Mouse (Mus musculus) lung, embryonic 14.5 days (tissue): Measurements from ENCODE around the gene Serp1. TPM values are rescaled to one million over a fixed set of nuclear protein-coding genes. Genes with fewer than 3 reads are reported as not detected.
"Not testable (repeated sequence)": the region's sequence is repeated elsewhere in the genome, so short reads cannot be mapped to it uniquely, and the experiment has no call there.

Source experiments
- ATAC-seq: fragments of 200-750 bp; cut with Nextera tagmentation; 2 replicates; pipeline ENCODE4 v1.8.0; 2017; ENCODE audit warnings: mild to moderate bottlenecking, moderate TSS enrichment, moderate library complexity; ENCODE audit not compliant: insufficient read depth
- DNase-seq: peaks from one replicate; pipeline ENCODE4 v3.0.0-alpha.2; 2015
- H3K27ac ChIP-seq: fragments of 300-500 bp; sonication (generic); 2 replicates; pipeline ENCODE4 v1.5.1; 2014; ENCODE audit warnings: low read depth, mild to moderate bottlenecking, moderate library complexity
- H3K27me3 ChIP-seq: fragments of 300-500 bp; sonication (generic); 2 replicates; pipeline ENCODE4 v1.6.1; 2014; ENCODE audit warnings: low read length, control low read depth; ENCODE audit not compliant: insufficient read depth
- H3K36me3 ChIP-seq: fragments of 300-500 bp; sonication (generic); 2 replicates; pipeline ENCODE4 v1.6.1; 2014; ENCODE audit warnings: control low read depth; ENCODE audit not compliant: insufficient read depth
- H3K4me1 ChIP-seq: fragments of 300-500 bp; sonication (generic); 2 replicates; pipeline ENCODE4 v1.6.1; 2014; ENCODE audit warnings: antibody characterized with exemption, control low read depth; ENCODE audit not compliant: insufficient read depth
- H3K4me2 ChIP-seq: fragments of 300-500 bp; sonication (generic); 2 replicates; pipeline ENCODE4 v1.6.1; 2014; ENCODE audit warnings: mild to moderate bottlenecking
- H3K4me3 ChIP-seq: fragments of 300-500 bp; sonication (generic); 2 replicates; pipeline ENCODE4 v1.5.1; 2014; ENCODE audit warnings: low read depth, low read length
- H3K9ac ChIP-seq: fragments of 300-500 bp; sonication (generic); 2 replicates; pipeline ENCODE4 v1.6.1; 2014
- H3K9me3 ChIP-seq: fragments of 300-500 bp; sonication (generic); 2 replicates; pipeline ENCODE4 v1.6.1; 2016; ENCODE audit warnings: low read depth, low read length, control low read depth
- CTCF ChIP-seq: IDR thresholded peaks from 2 replicates; pipeline ENCODE4 v1.5.1; 2016; ENCODE audit warnings: antibody characterized with exemption, low read depth
- WGBS: fragments of 180-500 bp; shearing (Covaris S2); extraction: QIAGEN DNeasy Blood & Tissue Kit; methylation state at CpG from one replicate; pipeline ENCODE4 v1.1.7; 2014; 5-methylcytosine and 5-hydroxymethylcytosine counted together
- polyA plus RNA-seq: library from polyadenylated mRNA; unstranded; fragments of >200 nt; fragmentation: Nextera tagmentation; extraction: Ambion mirVana; gene quantifications from 2 replicates; pipeline ENCODE4 v1.2.1, GENCODE M21; 2014

The Serp1 gene
- polyA plus RNA-seq, 1 experiment from 2014 or later = 131 TPM

GRCm38 (mm10) chr3:58487121-58487520 lies 38.6 kb downstream of the Serp1 start:
- WGBS = 67% methylated on average over 3 of the region's 3 CpGs
- DNase-seq = peak; percentile 9
- no peak overlapping the region for H3K4me3 ChIP-seq
- no peak overlapping the region for H3K9ac ChIP-seq
- no peaks in the 10 kb centered on the region for H3K4me1 ChIP-seq
- TF ChIP-seq CTCF = peak; percentile 22; the same call in 1 of the 2 replicates
- no peaks in the 10 kb centered on the region for H3K27me3 ChIP-seq
- ATAC-seq = no peak
- H3K36me3 ChIP-seq = no peaks in the 10 kb centered on the region
- no peak overlapping the region for H3K4me2 ChIP-seq
- H3K27ac ChIP-seq = no peak overlapping the region
- H3K9me3 ChIP-seq = no peaks in the 10 kb centered on the region

DNA sequence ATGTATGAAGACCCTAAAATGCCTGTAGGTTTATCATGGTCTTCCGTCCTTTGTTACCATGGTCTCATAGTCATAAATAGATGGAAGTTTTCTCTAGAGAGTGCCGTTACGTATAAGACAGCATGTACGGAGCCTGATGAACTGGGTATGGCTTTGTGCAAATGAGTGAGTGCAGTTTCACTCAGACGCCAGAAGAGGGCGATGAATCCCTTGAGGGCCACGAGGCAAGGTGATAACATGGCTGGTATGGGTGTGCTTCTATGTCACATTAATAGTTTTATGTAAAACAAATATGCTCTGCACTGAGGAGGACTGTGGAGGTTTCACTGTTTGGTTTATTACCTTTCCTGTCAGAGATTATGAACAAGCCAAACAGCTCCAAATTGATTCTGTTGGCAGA lies 39.8 kb downstream of the Serp1 start:
- H3K36me3 ChIP-seq = no peaks in the 10 kb centered on the region
- no peak overlapping the region for H3K9ac ChIP-seq
- H3K27me3 ChIP-seq = no peaks in the 10 kb centered on the region
- H3K9me3 ChIP-seq = no peaks in the 10 kb centered on the region
- WGBS = 65% methylated on average over 7 of the region's 7 CpGs
- TF ChIP-seq CTCF = peak; percentile 49
- ATAC-seq = no peak
- no peaks in the 10 kb centered on the region for H3K4me1 ChIP-seq
- DNase-seq = peak; percentile 25
- H3K4me2 ChIP-seq = no peak overlapping the region
- no peak overlapping the region for H3K4me3 ChIP-seq
- no peak overlapping the region for H3K27ac ChIP-seq

GRCm38 (mm10) chr3:58478755-58479455 lies 46.8 kb downstream of the Serp1 start:
- H3K9ac ChIP-seq = no peak overlapping the region
- no peaks in the 10 kb centered on the region for H3K9me3 ChIP-seq
- no peak overlapping the region for H3K4me2 ChIP-seq
- H3K4me1 ChIP-seq = no peaks in the 10 kb centered on the region
- ATAC-seq (no peak), DNase-seq (no peak)
- H3K4me3 ChIP-seq = no peak overlapping the region
- H3K27me3 ChIP-seq = no peaks in the 10 kb centered on the region
- no peaks in the 10 kb centered on the region for H3K36me3 ChIP-seq
- WGBS = 82% methylated on average over 2 of the region's 2 CpGs
- TF ChIP-seq CTCF = no peak
- H3K27ac ChIP-seq = no peak overlapping the region

- H3K27ac ChIP-seq, H3K36me3 ChIP-seq, H3K4me2 ChIP-seq, H3K4me1 ChIP-seq, H3K27me3 ChIP-seq, H3K4me3 ChIP-seq, DNase-seq, H3K9ac ChIP-seq, ATAC-seq, H3K9me3 ChIP-seq: not testable (repeated sequence)
- 94% methylated on average over 1 of the region's 1 CpGs for WGBS
Observed at GRCm38 (mm10) chr3:58475298-58475697, 50.4 kb downstream of the Serp1 start.

Other genes starting within 250 kb of the Serp1 start
- 13.7 and 17.6 TPM in 2 replicates for gene Tsc22d2, start 111.2 kb downstream of the Serp1 start, polyA plus RNA-seq
- gene Eif2a, start 71 bp downstream of the Serp1 start, polyA plus RNA-seq = 61.4 and 62.1 TPM in 2 replicates
- 21.8 and 23.8 TPM in 2 replicates for gene Selenot, start 50.7 kb upstream of the Serp1 start, polyA plus RNA-seq
- not detected in 2 replicates for gene Erich6, start 111.3 kb upstream of the Serp1 start, polyA plus RNA-seq
- gene Siah2, start 166.5 kb upstream of the Serp1 start, polyA plus RNA-seq = 6.8 and 7.4 TPM in 2 replicates